Mouse (Mus musculus) small intestine, adult 2 months (tissue): Measurements from ENCODE around the gene Bpifb6.

ENCODE experiments used
- CTCF ChIP-seq: fragments of 200-500 bp; IDR thresholded peaks from 2 replicates; pipeline ENCODE4 v1.5.1; 2012; ENCODE audit warnings: low read depth, mild to moderate bottlenecking, control low read depth, inconsistent platforms, low read length, moderate library complexity, mixed read lengths; ENCODE audit not compliant: insufficient replicate concordance, insufficient read length; ENCODE audit errors: extremely low read depth
- POLR2A ChIP-seq: fragments of 200-500 bp; IDR thresholded peaks from 2 replicates; pipeline ENCODE4 v1.6.1; 2012; ENCODE audit warnings: low read depth, mild to moderate bottlenecking, control low read depth, inconsistent platforms, low read length, moderate library complexity

DNA sequence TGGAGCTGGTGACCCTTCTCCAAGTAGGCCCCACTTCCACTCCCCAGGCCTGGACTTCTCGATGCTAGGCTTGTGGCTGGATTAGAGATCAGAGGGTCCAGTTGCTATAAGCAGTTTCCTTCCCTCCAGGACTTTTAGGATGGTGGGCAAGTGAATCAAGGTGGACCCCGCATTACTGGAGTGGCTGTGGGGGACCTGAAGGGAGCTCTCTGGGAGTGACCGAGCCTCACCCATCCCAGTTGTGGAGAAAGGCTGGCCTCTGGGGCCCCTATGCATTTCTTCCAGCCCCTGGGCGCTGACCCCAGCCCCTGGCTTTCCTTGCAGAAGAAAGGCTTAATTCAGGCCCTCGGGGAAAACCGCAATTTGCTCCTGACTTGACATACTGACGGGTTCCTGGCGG, 17.7 kb downstream of the Bpifb6 start, which contains the start of gene Bpifb3:
- TF ChIP-seq POLR2A: no peak
- no peak for TF ChIP-seq CTCF
